Mouse (Mus musculus) liver, embryonic 12.5 days (tissue): Measurements from ENCODE around the gene Gm10392. TPM values are rescaled to one million over a fixed set of nuclear protein-coding genes. Genes with fewer than 3 reads are reported as not detected.
"Not testable (repeated sequence)": the region's sequence is repeated elsewhere in the genome, so short reads cannot be mapped to it uniquely, and the experiment has no call there.

Experiments
- ATAC-seq: fragments of 200-750 bp; cut with Nextera tagmentation; 2 replicates; pipeline ENCODE4 v1.8.0; 2017; ENCODE audit warnings: moderate number of reproducible peaks, mild to moderate bottlenecking, moderate library complexity
- H3K27ac ChIP-seq: fragments of 300-500 bp; sonication (generic); 2 replicates; pipeline ENCODE4 v1.5.1; 2016; ENCODE audit warnings: mild to moderate bottlenecking
- H3K27me3 ChIP-seq: fragments of 300-500 bp; sonication (generic); replicated peaks from 2 replicates; pipeline ENCODE4 v1.6.1; 2016; ENCODE audit warnings: mild to moderate bottlenecking, moderate library complexity
- H3K36me3 ChIP-seq: fragments of 300-500 bp; sonication (generic); 2 replicates; pipeline ENCODE4 v1.6.1; 2016; ENCODE audit warnings: mild to moderate bottlenecking, moderate library complexity
- H3K4me1 ChIP-seq: fragments of 300-500 bp; sonication (generic); 2 replicates; pipeline ENCODE4 v1.6.1; 2016
- H3K4me2 ChIP-seq: fragments of 300-500 bp; sonication (generic); 2 replicates; pipeline ENCODE4 v1.6.1; 2016; ENCODE audit warnings: mild to moderate bottlenecking, moderate library complexity
- H3K4me3 ChIP-seq: fragments of 300-500 bp; sonication (generic); 2 replicates; pipeline ENCODE4 v1.5.1; 2016; ENCODE audit warnings: mild to moderate bottlenecking, moderate library complexity
- H3K9ac ChIP-seq: fragments of 300-500 bp; sonication (generic); 2 replicates; pipeline ENCODE4 v1.6.1; 2016; ENCODE audit warnings: mild to moderate bottlenecking, moderate library complexity
- H3K9me3 ChIP-seq: fragments of 300-500 bp; sonication (generic); replicated peaks from 2 replicates; pipeline ENCODE4 v1.6.1; 2016; ENCODE audit warnings: mild to moderate bottlenecking, moderate library complexity
- WGBS: fragments of 180-500 bp; shearing (Covaris S2); methylation state at CpG from one replicate; pipeline ENCODE4 v1.1.7; 2016; ENCODE audit not compliant: insufficient replicate concordance; 5-methylcytosine and 5-hydroxymethylcytosine counted together
- polyA plus RNA-seq: library from polyadenylated mRNA; unstranded; fragments of >200 nt; fragmentation: Nextera tagmentation; extraction: Ambion mirVana; gene quantifications from 2 replicates; pipeline ENCODE4 v1.2.1, GENCODE M21; 2016

The Gm10392 gene
- polyA plus RNA-seq: 0.12 and 0.19 TPM in 2 replicates

DNA sequence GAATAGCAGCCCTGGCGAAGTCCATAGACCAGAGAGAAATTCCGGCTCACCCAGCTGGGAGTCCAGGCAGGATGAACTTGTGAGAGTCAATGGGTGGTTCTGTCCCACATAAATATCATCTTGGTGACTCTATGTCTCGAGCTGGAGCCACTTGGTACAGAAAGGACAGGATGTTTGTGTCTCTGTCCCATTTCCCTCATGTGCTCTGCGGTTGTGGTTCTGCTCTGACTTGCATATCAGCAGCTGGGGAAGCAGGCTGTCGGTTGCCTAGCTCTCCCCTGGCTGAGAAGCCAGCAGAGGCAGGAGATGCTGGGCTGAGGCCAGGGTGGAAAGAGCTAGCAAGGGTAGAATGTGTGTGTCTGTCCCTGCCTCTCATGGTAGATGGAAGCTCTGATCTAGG, at the start of gene Gm10392:
Gene Gm10392 (minus strand): TSS at position 156 of the 400 bp plus-strand sequence.
- H3K27ac ChIP-seq: peak within 1 kb of the TSS; percentile 43; the same call in 1 of the 2 replicates
- ATAC-seq: no peak
- H3K4me3 ChIP-seq: no peak within 1 kb of the TSS
- H3K4me2 ChIP-seq: peak within 1 kb of the TSS; percentile 20; the same call in 1 of the 2 replicates
- peaks cover 55% of the 10 kb centered on the region for H3K27me3 ChIP-seq
- H3K9me3 ChIP-seq: no peaks in the 10 kb centered on the region
- H3K4me1 ChIP-seq: peaks cover 51% of the 10 kb centered on the region
- H3K9ac ChIP-seq: no peak within 1 kb of the TSS
- H3K36me3 ChIP-seq: no peaks in the 10 kb centered on the region
- WGBS: 23% methylated on average over 5 of the region's 5 CpGs

DNA sequence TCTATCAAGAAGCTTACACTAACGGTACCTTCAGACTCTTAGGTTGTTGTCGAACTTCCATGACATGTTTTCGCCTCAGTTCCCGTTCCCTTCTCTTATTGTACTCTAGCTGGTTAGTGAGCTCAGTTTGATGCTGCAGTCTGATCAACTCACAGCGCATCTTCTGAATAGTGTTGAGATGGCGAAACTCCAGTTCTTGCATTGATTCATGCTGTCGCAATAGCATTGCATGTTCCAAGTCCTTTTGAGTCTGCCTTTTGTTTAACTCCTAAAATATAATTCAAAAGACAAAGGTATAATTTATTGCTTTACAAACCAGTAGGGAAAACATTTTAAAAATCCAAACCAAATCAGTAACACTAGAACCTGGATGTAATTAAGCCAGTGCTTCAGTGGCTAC, 26.3 kb upstream of the Gm10392 start:
- H3K27ac ChIP-seq: no peak overlapping the region
- no peak for ATAC-seq
- no peak overlapping the region for H3K4me2 ChIP-seq
- no peaks in the 10 kb centered on the region for H3K9me3 ChIP-seq
- H3K4me3 ChIP-seq: no peak overlapping the region
- WGBS: 92% methylated on average over 7 of the region's 7 CpGs
- peaks cover 92% of the 10 kb centered on the region for H3K36me3 ChIP-seq
- no peaks in the 10 kb centered on the region for H3K27me3 ChIP-seq
- H3K9ac ChIP-seq: no peak overlapping the region
- no peaks in the 10 kb centered on the region for H3K4me1 ChIP-seq

DNA sequence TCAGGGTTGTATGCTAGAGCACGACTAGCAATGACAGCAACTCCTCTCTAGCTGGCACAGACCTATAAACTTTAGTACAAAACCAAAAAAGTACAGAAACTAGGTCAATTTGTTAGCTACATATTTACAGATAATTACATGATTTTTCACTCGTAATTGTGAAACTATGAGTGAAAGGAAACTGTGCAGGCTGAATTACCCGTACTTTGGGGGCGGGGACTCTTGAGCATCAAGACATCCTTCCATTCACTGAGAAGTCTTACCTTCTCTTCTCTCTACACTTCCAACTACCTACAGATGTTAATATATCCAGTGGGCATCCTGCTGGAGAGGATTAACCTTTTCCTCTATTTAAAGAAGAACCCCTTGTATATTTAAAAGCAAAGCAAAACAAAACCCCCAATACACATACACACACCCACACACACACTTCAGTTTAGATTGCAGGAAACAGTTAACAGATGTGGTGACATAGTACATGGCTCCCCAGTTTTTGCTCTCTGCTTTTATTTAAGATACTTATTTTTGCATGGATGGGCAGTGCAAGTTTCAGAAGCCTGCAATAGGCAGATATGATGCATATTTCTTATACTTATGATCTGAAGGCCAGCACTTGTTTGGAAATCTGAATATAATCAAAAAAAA, 13.3 kb upstream of the Gm10392 start:
- no peaks in the 10 kb centered on the region for H3K9me3 ChIP-seq
- 0 out of 2 replicates have a peak, but pooled peaks cover 4% of the 10 kb centered on the region for H3K4me1 ChIP-seq
- H3K36me3 ChIP-seq: peaks cover 21% of the 10 kb centered on the region
- WGBS: 78% methylated on average over 4 of the region's 4 CpGs
- no peaks in the 10 kb centered on the region for H3K27me3 ChIP-seq
- H3K4me3 ChIP-seq: no peak overlapping the region
- H3K9ac ChIP-seq: no peak overlapping the region
- H3K4me2 ChIP-seq: no peak overlapping the region
- ATAC-seq: no peak
- no peak overlapping the region for H3K27ac ChIP-seq

DNA sequence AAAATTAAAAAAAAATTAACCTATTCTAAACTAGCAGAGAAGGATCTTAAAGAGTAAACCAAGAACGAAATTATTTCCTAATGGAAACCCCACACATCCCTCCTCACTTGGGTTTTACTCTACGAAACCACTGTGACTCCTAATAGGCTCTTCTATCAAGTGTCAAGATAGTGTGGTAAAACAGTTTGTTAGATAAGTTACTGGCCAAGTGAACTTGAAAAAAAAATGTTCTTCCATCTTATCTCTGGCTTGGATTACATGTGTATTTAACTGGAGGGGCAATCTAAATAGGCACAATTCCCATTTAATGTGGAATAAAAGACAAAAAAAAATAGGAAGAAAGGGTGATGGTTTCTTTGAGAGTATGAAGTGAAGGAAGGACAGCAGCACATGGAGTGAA, 11.9 kb upstream of the Gm10392 start:
- Histone ChIP-seq H3K4me3 (no peak overlapping the region), H3K36me3 (peaks cover 8% of the 10 kb centered on the region), H3K4me1 (0 out of 2 replicates have a peak, but pooled peaks cover 4% of the 10 kb centered on the region), H3K27ac (no peak overlapping the region), H3K4me2 (no peak overlapping the region), H3K27me3 (no peaks in the 10 kb centered on the region), H3K9me3 (no peaks in the 10 kb centered on the region), H3K9ac (no peak overlapping the region)
- no peak for ATAC-seq
- 51% methylated on average over 2 of the region's 2 CpGs for WGBS

DNA sequence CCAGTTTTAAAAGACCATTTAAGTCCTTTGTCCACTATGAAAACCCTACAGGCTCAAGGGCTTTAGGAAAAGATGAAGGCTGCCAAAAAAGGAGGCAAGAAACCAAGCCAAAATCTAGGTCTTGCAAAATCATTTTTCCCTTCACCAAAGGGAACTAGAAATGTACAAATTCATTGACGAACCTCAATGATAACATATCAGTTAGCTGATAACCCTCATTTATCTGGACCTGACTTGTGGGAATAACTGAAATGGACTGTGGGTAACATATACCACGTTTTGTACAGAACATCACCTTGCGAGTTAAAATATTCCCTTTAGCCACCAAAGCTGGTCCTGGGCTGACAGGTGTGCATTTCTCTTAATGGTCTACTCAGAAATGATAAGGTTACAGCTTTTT, 10.6 kb upstream of the Gm10392 start:
- 0 out of 2 replicates have a peak, but pooled peaks cover 4% of the 10 kb centered on the region for H3K4me1 ChIP-seq
- peaks cover 6% of the 10 kb centered on the region for H3K36me3 ChIP-seq
- H3K9me3 ChIP-seq: no peaks in the 10 kb centered on the region
- no peak overlapping the region for H3K27ac ChIP-seq
- WGBS: 56% methylated on average over 3 of the region's 3 CpGs
- H3K27me3 ChIP-seq: no peaks in the 10 kb centered on the region
- no peak overlapping the region for H3K4me2 ChIP-seq
- H3K4me3 ChIP-seq: no peak overlapping the region
- ATAC-seq: no peak
- no peak overlapping the region for H3K9ac ChIP-seq

DNA sequence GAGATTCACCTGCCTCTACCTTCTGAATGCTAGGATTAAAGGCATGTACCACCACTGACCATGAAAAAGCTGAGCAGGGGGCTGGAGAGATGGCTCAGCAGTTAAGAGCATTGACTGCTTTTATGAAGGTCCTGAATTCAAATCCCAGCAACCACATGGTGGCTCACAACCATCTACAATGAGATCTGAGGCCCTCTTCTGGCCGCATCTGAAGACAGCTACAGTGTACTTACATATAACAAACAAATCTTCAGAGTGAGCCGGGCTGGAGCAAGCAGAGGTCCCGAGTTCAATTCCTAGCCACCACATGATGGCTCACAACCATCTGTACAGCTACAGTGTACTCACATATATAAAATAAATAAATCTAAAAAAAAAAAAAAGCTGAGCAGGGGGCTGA, 9.4 kb upstream of the Gm10392 start:
- not testable (repeated sequence) for H3K27ac ChIP-seq, ATAC-seq, H3K4me2 ChIP-seq, H3K36me3 ChIP-seq, H3K4me3 ChIP-seq, H3K4me1 ChIP-seq, H3K9me3 ChIP-seq, H3K27me3 ChIP-seq, H3K9ac ChIP-seq
- 84% methylated on average over 3 of the region's 3 CpGs for WGBS

DNA sequence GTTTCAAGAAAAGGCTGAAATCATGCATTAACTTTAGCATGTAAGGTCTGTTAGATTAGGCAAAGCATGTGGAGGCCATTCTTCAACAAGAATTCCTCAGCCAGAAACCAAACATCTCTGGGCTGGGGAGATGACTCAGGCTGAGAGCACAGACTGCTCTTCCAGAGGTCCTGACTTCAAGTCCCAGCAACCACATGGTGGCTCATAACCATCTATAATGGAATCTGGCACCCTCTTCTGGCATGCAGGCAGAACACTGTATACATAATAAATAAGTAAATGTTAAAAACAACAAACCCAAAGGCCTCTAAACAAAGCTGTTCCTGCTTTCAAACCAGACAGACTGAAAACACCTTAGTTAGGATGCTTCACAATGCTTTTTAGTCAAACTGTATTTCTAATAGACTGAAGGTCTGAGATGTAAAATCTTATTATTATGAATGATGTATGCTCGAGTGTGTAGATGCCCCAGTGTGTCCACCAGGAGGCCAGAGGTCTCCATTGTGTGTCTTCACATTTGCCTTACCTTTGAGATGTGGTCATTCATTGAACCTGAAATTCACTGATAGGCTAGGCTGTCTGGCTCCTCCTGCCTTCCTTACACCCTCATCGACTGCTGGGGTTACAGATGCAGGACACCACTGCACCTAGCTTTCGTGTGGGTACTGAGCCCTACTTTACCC, 6.9 kb upstream of the Gm10392 start:
- Histone ChIP-seq H3K9ac (no peak overlapping the region), H3K27me3 (no peaks in the 10 kb centered on the region), H3K4me2 (no peak overlapping the region), H3K4me1 (0 out of 2 replicates have a peak, but pooled peaks cover under 1% of the 10 kb centered on the region), H3K27ac (no peak overlapping the region), H3K36me3 (peaks cover 3% of the 10 kb centered on the region; the same call in 1 of the 2 replicates), H3K4me3 (no peak overlapping the region), H3K9me3 (no peaks in the 10 kb centered on the region)
- WGBS: 66% methylated on average over 3 of the region's 3 CpGs
- ATAC-seq: no peak

DNA sequence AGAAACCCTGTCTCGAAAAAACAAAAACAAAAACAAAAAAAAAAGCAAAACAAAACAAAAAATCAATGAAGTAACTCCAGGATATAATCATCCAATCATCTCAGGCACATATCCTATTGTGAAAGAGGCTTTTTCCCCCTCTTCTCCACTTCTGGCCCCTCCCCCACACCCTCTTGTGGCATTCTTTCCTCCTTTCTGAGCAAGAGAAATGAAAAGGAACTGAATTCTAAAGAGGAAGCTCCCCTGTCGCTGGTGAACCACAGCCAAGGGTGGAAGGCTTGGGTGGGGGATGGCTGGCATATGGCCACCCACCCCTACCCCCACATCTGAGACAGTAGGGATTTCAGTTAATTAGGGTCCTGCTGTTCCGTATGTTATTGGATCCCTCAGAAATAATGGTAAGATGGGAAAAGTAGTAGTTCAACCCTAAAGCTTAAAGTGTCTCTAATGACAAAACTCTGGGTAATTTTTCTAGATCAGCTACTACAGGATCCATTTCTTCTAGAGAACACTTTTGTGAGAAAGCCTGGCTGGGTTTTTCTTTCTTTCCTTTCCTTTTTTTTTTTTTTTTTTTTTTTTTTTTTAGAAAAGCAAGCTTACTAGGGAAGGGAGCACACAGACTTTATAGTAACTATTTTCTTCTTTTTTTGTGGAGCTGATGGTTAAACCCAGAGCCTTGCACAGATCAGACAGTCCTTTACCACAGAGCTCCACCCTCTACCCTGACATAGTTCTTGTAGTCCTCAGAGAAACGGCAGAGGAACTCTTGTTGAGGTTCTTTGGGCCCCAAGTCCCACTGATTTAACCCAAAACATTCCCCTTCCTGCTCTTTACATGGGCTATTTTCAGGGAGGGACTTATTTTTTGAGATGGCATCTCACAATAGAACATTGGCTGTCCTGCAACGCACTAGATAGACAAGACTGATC, 1.9 kb upstream of the Gm10392 start:
- H3K9ac ChIP-seq: no peak overlapping the region
- H3K27ac ChIP-seq: no peak overlapping the region
- H3K9me3 ChIP-seq: no peaks in the 10 kb centered on the region
- peaks cover 33% of the 10 kb centered on the region for H3K4me1 ChIP-seq
- 28% methylated on average over 5 of the region's 5 CpGs for WGBS
- no peaks in the 10 kb centered on the region for H3K36me3 ChIP-seq
- peaks cover 37% of the 10 kb centered on the region for H3K27me3 ChIP-seq
- no peak for ATAC-seq
- H3K4me3 ChIP-seq: no peak overlapping the region
- H3K4me2 ChIP-seq: no peak overlapping the region

DNA sequence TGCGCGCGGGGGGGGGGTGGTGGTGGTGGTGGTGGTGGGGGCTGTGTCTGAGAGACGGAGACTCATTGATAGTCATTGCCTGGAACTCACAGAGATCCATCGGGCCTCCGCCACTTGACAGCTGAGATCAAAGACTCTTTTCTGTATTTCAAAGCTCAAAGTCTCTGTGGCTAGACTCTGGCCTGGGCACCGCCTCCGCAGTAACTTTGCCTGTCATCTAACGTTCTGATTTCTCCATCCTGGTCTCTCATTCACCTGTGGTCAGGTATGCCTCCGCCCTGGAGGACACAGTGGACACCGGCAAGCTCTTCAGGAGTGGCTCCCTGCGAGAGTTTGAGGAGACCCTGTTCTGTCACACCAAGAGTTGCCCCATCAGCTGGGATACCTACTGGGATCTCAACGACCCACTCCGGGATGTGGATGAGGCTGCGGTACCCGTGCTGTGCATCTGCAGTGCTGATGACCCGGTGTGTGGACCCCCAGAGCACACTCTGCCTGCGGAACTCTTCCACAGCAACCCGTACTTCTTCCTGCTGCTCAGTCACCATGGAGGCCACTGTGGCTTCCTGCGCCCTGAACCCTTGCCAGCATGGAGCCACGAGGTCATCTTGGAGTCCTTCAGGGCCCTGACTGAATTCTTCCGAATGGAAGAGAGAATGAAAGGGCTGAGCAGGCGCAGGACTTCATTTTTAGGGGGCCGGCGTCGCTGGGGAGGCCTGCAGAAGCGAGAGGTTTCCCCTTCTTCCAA, 773 bp downstream of the Gm10392 start:
- 60% methylated on average over 27 of the region's 27 CpGs for WGBS
- H3K27ac ChIP-seq: peak overlapping the region; percentile 43; the same call in 1 of the 2 replicates
- H3K4me3 ChIP-seq: no peak overlapping the region
- H3K4me1 ChIP-seq: peaks cover 58% of the 10 kb centered on the region
- no peaks in the 10 kb centered on the region for H3K9me3 ChIP-seq
- H3K36me3 ChIP-seq: no peaks in the 10 kb centered on the region
- no peak overlapping the region for H3K4me2 ChIP-seq
- no peak overlapping the region for H3K9ac ChIP-seq
- peaks cover 55% of the 10 kb centered on the region for H3K27me3 ChIP-seq
- ATAC-seq: no peak

DNA sequence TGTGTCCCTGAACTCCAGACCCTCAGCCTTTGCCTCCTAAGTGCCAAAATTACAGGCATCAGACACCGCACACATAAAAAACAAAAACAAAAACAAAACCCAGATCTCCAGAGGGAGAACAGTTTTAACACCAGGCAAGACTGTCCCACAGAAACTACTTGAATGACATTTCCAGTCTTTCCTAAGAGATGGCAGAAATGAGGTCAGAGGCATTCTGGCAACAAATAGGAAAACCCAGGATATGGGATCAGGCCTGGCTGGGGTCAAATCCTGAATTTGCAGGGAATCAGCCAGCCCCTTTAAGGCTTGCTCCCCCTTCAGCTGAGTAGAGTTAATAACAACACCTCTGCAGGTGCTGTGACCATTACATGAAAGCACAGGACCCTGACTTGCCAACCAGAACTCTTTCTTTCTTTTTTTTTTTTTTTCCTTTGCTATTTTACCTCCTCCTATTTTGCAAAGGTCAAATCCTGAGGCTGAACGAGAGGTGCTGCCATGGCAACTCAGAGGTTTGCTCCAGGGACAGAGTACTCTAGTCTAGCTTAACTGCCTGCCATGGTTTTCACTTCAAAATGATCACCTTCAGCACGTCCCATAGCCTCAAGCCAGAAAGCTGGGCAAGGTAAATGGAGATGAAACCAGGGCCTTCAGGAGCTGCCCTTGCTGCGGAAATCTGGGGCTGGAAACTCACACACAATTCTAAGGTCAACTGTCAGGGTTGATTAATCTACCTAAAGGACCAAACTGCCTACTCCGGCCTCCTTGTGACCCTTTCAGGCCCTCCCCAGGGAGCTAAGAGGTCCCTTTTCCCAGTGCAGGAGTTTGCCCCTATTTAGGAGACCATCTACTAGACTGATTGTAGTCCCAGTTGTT, 2.2 kb downstream of the Gm10392 start:
- no peaks in the 10 kb centered on the region for H3K36me3 ChIP-seq
- peaks cover 55% of the 10 kb centered on the region for H3K27me3 ChIP-seq
- WGBS: 76% methylated on average over 5 of the region's 5 CpGs
- no peak overlapping the region for H3K9ac ChIP-seq
- no peaks in the 10 kb centered on the region for H3K9me3 ChIP-seq
- peaks cover 66% of the 10 kb centered on the region for H3K4me1 ChIP-seq
- H3K4me3 ChIP-seq: no peak overlapping the region
- ATAC-seq: no peak
- no peak overlapping the region for H3K27ac ChIP-seq
- peak overlapping the region; percentile 97; the same call in 1 of the 2 replicates for H3K4me2 ChIP-seq
